13 mouse cellular contexts compared by ENCODE assay signal in genomic region chr2:166000242-166000641, GRCm38 (mm10). TPM values are rescaled to one million over a fixed set of nuclear protein-coding genes. Genes with fewer than 3 reads are reported as not detected.
DNase-seq lines count a peak whose midpoint lies in the region; ATAC-seq and TF ChIP-seq lines count a peak whose summit lies in the region.
"Had no signal": no experiment of that assay in that cellular context is flagged by ENCODE, and none has a peak within 500 bp of the region (broad histone marks: within the 10 kb centered on the region; RNA-seq: fewer than 3 reads in every experiment).

No protein-coding gene starts in this region.

- peaks cover 38% of the 10 kb centered on the region for H3K36me3 ChIP-seq in heart, adult 2 months (ENCODE audit: control insufficient read depth, insufficient read depth, low read length)
- H3K36me3 ChIP-seq in heart, embryonic 10.5 days = no peaks in the 10 kb centered on the region
- no peaks in the 10 kb centered on the region for H3K36me3 ChIP-seq in midbrain, embryonic 12.5 days

- WGBS in heart, adult 2 months = 31% methylated on average over 5 of the region's 5 CpGs
- WGBS in heart, embryonic 10.5 days = 30% methylated on average over 5 of the region's 5 CpGs
- 3% methylated on average over 5 of the region's 5 CpGs for WGBS in midbrain, embryonic 12.5 days

- peak overlapping the region; percentile 38 for H3K4me2 ChIP-seq in midbrain, embryonic 12.5 days (replicated peaks)

- intact Hi-C loops in heart, adult 2 months (cut with DNase I) = loop anchor here (2.0 kb wide), 2 partner anchors 15 to 31 kb away; no protein-coding TSS in a partner anchor
- intact Hi-C loops in left cerebral cortex, adult 2 months (cut with DNase I) = no loop called here

- no peak for TF ChIP-seq POLR2A in heart, adult 2 months (IDR thresholded peaks at IDR 0.05; ENCODE audit: insufficient read depth, low read depth, low read length)

- DNase-seq in heart, adult 2 months = no peak
- DNase-seq in heart, embryonic 10.5 days (ENCODE audit: low spot score) = no peak
- DNase-seq in left cerebral cortex, adult 2 months (ENCODE audit: extremely low spot score in 1 of 2, low spot score in 2 of 2) = no peak
- no peak for DNase-seq in left cerebral cortex, adult 9 months (ENCODE audit: low spot score in 2 of 2)
- no peak for DNase-seq in ovary, postnatal 10 days (ENCODE audit: low spot score)
- no peak for DNase-seq in left cerebral cortex, adult 18-20 months (ENCODE audit: low spot score in 2 of 2)
- DNase-seq: adrenal gland, postnatal 10 days; cerebellum, adult 9-11 months; spleen, adult 18-20 months; thymus, postnatal 4 days had no signal

- no peak for TF ChIP-seq EP300 in heart, adult 2 months (IDR thresholded peaks at IDR 0.05; ENCODE audit: insufficient read depth, low read depth, low read length)

- H3K79me2 ChIP-seq in heart, adult 2 months (replicated peaks; ENCODE audit: control insufficient read depth, insufficient read depth, low read length) = peaks cover 6% of the 10 kb centered on the region

- no peak for TF ChIP-seq CTCF in heart, adult 2 months (IDR thresholded peaks at IDR 0.05)
- TF ChIP-seq CTCF in left cerebral cortex, adult 2 months (IDR thresholded peaks at IDR 0.05) = no peak

- no peaks in the 10 kb centered on the region for H3K9me3 ChIP-seq in heart, embryonic 10.5 days
- no peaks in the 10 kb centered on the region for H3K9me3 ChIP-seq in midbrain, embryonic 12.5 days

- H3K27ac ChIP-seq in heart, adult 2 months = peak overlapping the region; percentile 6; the same call in 1 of the 2 replicates
- H3K27ac ChIP-seq in heart, embryonic 10.5 days = no peak overlapping the region
- peak overlapping the region; percentile 12; the same call in 1 of the 2 replicates for H3K27ac ChIP-seq in left cerebral cortex, adult 2 months
- peak overlapping the region; percentile 23; the same call in 1 of the 2 replicates for H3K27ac ChIP-seq in brown adipose tissue, adult 24 weeks (replicated peaks; ENCODE audit: low read depth, low read length)
- peak overlapping the region; percentile 78 for H3K27ac ChIP-seq in midbrain, embryonic 12.5 days (replicated peaks)

- H3K9ac ChIP-seq in heart, adult 2 months (ENCODE audit: low read depth, low read length) = no peak overlapping the region
- H3K9ac ChIP-seq in midbrain, embryonic 12.5 days (replicated peaks) = no peak overlapping the region

- peaks cover 33% of the 10 kb centered on the region for H3K4me1 ChIP-seq in heart, adult 2 months (ENCODE audit: control insufficient read depth, insufficient read depth, low read length)
- H3K4me1 ChIP-seq in heart, embryonic 10.5 days = peaks cover 36% of the 10 kb centered on the region
- peaks cover 27% of the 10 kb centered on the region for H3K4me1 ChIP-seq in brown adipose tissue, adult 24 weeks (ENCODE audit: control insufficient read depth, insufficient read depth, insufficient read length, low read length)
- H3K4me1 ChIP-seq in midbrain, embryonic 12.5 days = peaks cover 42% of the 10 kb centered on the region

- ATAC-seq in midbrain, embryonic 12.5 days (ENCODE audit: low FRiP score, low read depth) = no peak
- ATAC-seq: lung, postnatal 0 days had no signal

- H3K27me3 ChIP-seq in heart, adult 2 months (ENCODE audit: control insufficient read depth, insufficient read depth, low read length) = no peaks in the 10 kb centered on the region
- no peaks in the 10 kb centered on the region for H3K27me3 ChIP-seq in heart, embryonic 10.5 days (ENCODE audit: insufficient read depth, poor library complexity, severe bottlenecking)
- H3K27me3 ChIP-seq in midbrain, embryonic 12.5 days = no peaks in the 10 kb centered on the region

- H3K4me3 ChIP-seq in heart, adult 2 months = no peak overlapping the region
- H3K4me3 ChIP-seq in heart, embryonic 10.5 days = no peak overlapping the region
- no peak overlapping the region for H3K4me3 ChIP-seq in left cerebral cortex, adult 2 months
- no peak overlapping the region for H3K4me3 ChIP-seq in brown adipose tissue, adult 24 weeks (ENCODE audit: insufficient read depth, low read depth, low read length)
- no peak overlapping the region for H3K4me3 ChIP-seq in midbrain, embryonic 12.5 days

RNA-seq across cellular contexts. Expression of gene Ncoa3, which starts 7.8 kb away (rescaled TPM):
- 10 to 100 TPM; 29.1 to 32.1 TPM for total RNA-seq in heart, adult 2 months (2021)
- polyA plus RNA-seq in heart, adult 2 months (2012; rRNA removed) = 20.1 and 25.7 TPM in 2 replicates
- polyA plus RNA-seq in heart, embryonic 10.5 days (2016; fragmentation: Nextera tagmentation; extraction: Ambion mirVana) = 14.8 and 15.8 TPM in 2 replicates
- total RNA-seq in left cerebral cortex, adult 2 months (2021) = 10 to 100 TPM; 32.5 to 37.9 TPM
- polyA plus RNA-seq in brown adipose tissue, adult 24 weeks (2012; ENCODE audit: insufficient read depth, insufficient read length, missing spikeins) = 7.8 and 10.1 TPM in 2 replicates
- 15.3 and 15.7 TPM in 2 replicates for polyA plus RNA-seq in midbrain, embryonic 12.5 days (2016; fragmentation: Nextera tagmentation; extraction: Ambion mirVana)
- 10 to 100 TPM; 35.8 to 38.7 TPM for total RNA-seq in left cerebral cortex, adult 18-20 months (2021)
